Comparison of ENCODE assay signal across 9 mouse cellular contexts in genomic region chr7:100879595-100879994, GRCm38 (mm10). TPM values are rescaled to one million over a fixed set of nuclear protein-coding genes. Genes with fewer than 3 reads are reported as not detected.
DNase-seq lines count a peak whose midpoint lies in the region; ATAC-seq and TF ChIP-seq lines count a peak whose summit lies in the region.
"Had no signal": no experiment of that assay in that cellular context is flagged by ENCODE, and none has a peak within 500 bp of the region (broad histone marks: within the 10 kb centered on the region; RNA-seq: fewer than 3 reads in every experiment).

No protein-coding gene starts in this region.

- no peak for TF ChIP-seq POLR2A in cerebellum, adult 2 months (IDR thresholded peaks at IDR 0.05; ENCODE audit: borderline replicate concordance, insufficient read depth, low read length)
- TF ChIP-seq POLR2A in testis, adult 2 months (IDR thresholded peaks at IDR 0.05; ENCODE audit: control insufficient read depth, low read depth, low read length): no peak

- peaks cover 42% of the 10 kb centered on the region for H3K36me3 ChIP-seq in limb, embryonic 11.5 days (ENCODE audit: control insufficient read depth, insufficient read depth, low read length)
- peaks cover 87% of the 10 kb centered on the region for H3K36me3 ChIP-seq in midbrain, embryonic 13.5 days
- H3K36me3 ChIP-seq in testis, adult 2 months (ENCODE audit: control insufficient read depth, insufficient read depth, low read length): no peaks in the 10 kb centered on the region

- H3K4me2 ChIP-seq in limb, embryonic 11.5 days (ENCODE audit: low read depth, severe bottlenecking): no peak overlapping the region
- H3K4me2 ChIP-seq in midbrain, embryonic 13.5 days (replicated peaks): peak overlapping the region; percentile 3; the same call in 1 of the 2 replicates
- H3K4me2 ChIP-seq: limb, embryonic 12.5 days had no signal

- 30% methylated on average over 20 of the region's 20 CpGs for WGBS in cerebellum, adult 2 months
- 18% methylated on average over 20 of the region's 20 CpGs for WGBS in limb, embryonic 11.5 days
- 18% methylated on average over 20 of the region's 20 CpGs for WGBS in midbrain, embryonic 13.5 days

- no peak overlapping the region for H3K27ac ChIP-seq in cerebellum, adult 2 months (ENCODE audit: insufficient read depth, low read length)
- H3K27ac ChIP-seq in limb, embryonic 11.5 days (replicated peaks; ENCODE audit: low read depth, low read length): no peak overlapping the region
- H3K27ac ChIP-seq in midbrain, embryonic 13.5 days: no peak overlapping the region
- H3K27ac ChIP-seq in testis, adult 2 months (ENCODE audit: control insufficient read depth, insufficient read depth, low read depth, low read length): no peak overlapping the region
- H3K27ac ChIP-seq: limb, embryonic 12.5 days had no signal

- H3K9ac ChIP-seq in limb, embryonic 11.5 days (ENCODE audit: low read length): no peak overlapping the region
- H3K9ac ChIP-seq in midbrain, embryonic 13.5 days (replicated peaks): no peak overlapping the region
- H3K9ac ChIP-seq: limb, embryonic 12.5 days had no signal

- H3K9me3 ChIP-seq in limb, embryonic 11.5 days (ENCODE audit: control insufficient read depth, low read length): no peaks in the 10 kb centered on the region
- H3K9me3 ChIP-seq in midbrain, embryonic 13.5 days: no peaks in the 10 kb centered on the region
- H3K9me3 ChIP-seq: limb, embryonic 12.5 days had no signal

- no peak for ATAC-seq in cerebellum, adult (ENCODE audit: insufficient number of reproducible peaks, low FRiP score, low TSS enrichment)
- peak; percentile 14; the same call in 1 of the 2 replicates for ATAC-seq in limb, embryonic 11.5 days (ENCODE audit: insufficient number of reproducible peaks, low FRiP score, low TSS enrichment, low read depth)
- ATAC-seq in midbrain, embryonic 13.5 days: peak; percentile 40; the same call in 1 of the 2 replicates

- no peak for DNase-seq in cerebellum, adult 2 months
- peak; percentile 64 for DNase-seq in NIH3T3 (ENCODE audit: low read depth)
- DNase-seq in embryo, embryonic 11.5 days (ENCODE audit: low read depth, low spot score): peak; percentile 48
- peak; percentile 67 to 69 for DNase-seq in heart, postnatal 36 days
- peak; percentile 88 for DNase-seq in limb, embryonic 11.5 days (ENCODE audit: low spot score)

- H3K27me3 ChIP-seq in cerebellum, adult 2 months (ENCODE audit: control insufficient read depth, insufficient read depth, low read length): no peaks in the 10 kb centered on the region
- no peaks in the 10 kb centered on the region for H3K27me3 ChIP-seq in limb, embryonic 11.5 days (ENCODE audit: control insufficient read depth, insufficient read depth, low read length)
- H3K27me3 ChIP-seq in midbrain, embryonic 13.5 days: no peaks in the 10 kb centered on the region
- no peaks in the 10 kb centered on the region for H3K27me3 ChIP-seq in testis, adult 2 months (ENCODE audit: control insufficient read depth, insufficient read depth, low read length)
- H3K27me3 ChIP-seq: limb, embryonic 12.5 days had no signal

- no peaks in the 10 kb centered on the region for H3K4me1 ChIP-seq in cerebellum, adult 2 months (ENCODE audit: control insufficient read depth, insufficient read depth, low read length)
- H3K4me1 ChIP-seq in limb, embryonic 11.5 days (ENCODE audit: control insufficient read depth, insufficient read depth, low read length): 0 out of 2 replicates have a peak, but pooled peaks cover 2% of the 10 kb centered on the region
- H3K4me1 ChIP-seq in midbrain, embryonic 13.5 days (replicated peaks): peaks cover 7% of the 10 kb centered on the region
- no peaks in the 10 kb centered on the region; the same call in 1 of the 2 replicates for H3K4me1 ChIP-seq in testis, adult 2 months (ENCODE audit: control insufficient read depth, insufficient read depth, low read length)
- H3K4me1 ChIP-seq: limb, embryonic 12.5 days had no signal

- intact Hi-C loops in heart, postnatal 36 days (cut with DNase I): no loop called here

- peak; percentile 34; the same call in 1 of the 2 replicates for TF ChIP-seq CTCF in cerebellum, adult 2 months (IDR thresholded peaks at IDR 0.05; ENCODE audit: borderline replicate concordance, insufficient read depth, low read depth, low read length)
- TF ChIP-seq CTCF in testis, adult 2 months (IDR thresholded peaks at IDR 0.05; ENCODE audit: control insufficient read depth, insufficient read depth, insufficient replicate concordance, low read depth, low read length): peak; percentile 24; the same call in 1 of the 2 replicates

- H3K4me3 ChIP-seq in cerebellum, adult 2 months (replicated peaks; ENCODE audit: insufficient read depth, low read depth, low read length): no peak overlapping the region
- no peak overlapping the region for H3K4me3 ChIP-seq in limb, embryonic 11.5 days (ENCODE audit: low read depth, low read length)
- H3K4me3 ChIP-seq in midbrain, embryonic 13.5 days (replicated peaks): no peak overlapping the region
- no peak overlapping the region for H3K4me3 ChIP-seq in testis, adult 2 months (ENCODE audit: control insufficient read depth, low read depth, low read length)
- H3K4me3 ChIP-seq: limb, embryonic 12.5 days had no signal

RNA-seq across cellular contexts. Expression of gene Relt, which starts 16.3 kb away (rescaled TPM):
- 24.8 and 29.2 TPM in 2 replicates for polyA plus RNA-seq in cerebellum, adult 2 months (2012; rRNA removed)
- 1 to 10 TPM; 2.1 to 3.1 TPM for total RNA-seq in heart, postnatal 36 days (2021)
- 2.6 and 4.1 TPM in 2 replicates for polyA plus RNA-seq in limb, embryonic 11.5 days (2014; fragmentation: Nextera tagmentation; extraction: Ambion mirVana)
- polyA plus RNA-seq in midbrain, embryonic 13.5 days (2015; fragmentation: Nextera tagmentation; extraction: Ambion mirVana): 2.7 and 3.5 TPM in 2 replicates
- polyA plus RNA-seq in testis, adult 2 months (2012; rRNA removed): 3.1 and 4.8 TPM in 2 replicates

RNA-seq across cellular contexts. Expression of gene Arhgef17, which starts 52.3 kb away (rescaled TPM):
- polyA plus RNA-seq in cerebellum, adult 2 months (2012; rRNA removed): 70.0 and 71.4 TPM in 2 replicates
- 10 to 100 TPM; 24.3 to 29.9 TPM for total RNA-seq in heart, postnatal 36 days (2021)
- polyA plus RNA-seq in limb, embryonic 11.5 days (2014; fragmentation: Nextera tagmentation; extraction: Ambion mirVana): 12.6 and 13.6 TPM in 2 replicates
- 5.8 and 5.9 TPM in 2 replicates for polyA plus RNA-seq in midbrain, embryonic 13.5 days (2015; fragmentation: Nextera tagmentation; extraction: Ambion mirVana)
- polyA plus RNA-seq in testis, adult 2 months (2012; rRNA removed): 2.8 and 3.0 TPM in 2 replicates

Comparison
In these comparisons a context has a peak if more than half of its experiments do, and no peak if none do; other contexts are left out.
1. DNase-seq: peak in NIH3T3 (single experiment), embryo, embryonic 11.5 days (single experiment), heart, postnatal 36 days (2 of 2) and limb, embryonic 11.5 days (single experiment); none in cerebellum, adult 2 months (0 of 2).